Mouse (Mus musculus): Measurements from ENCODE around the gene Gm9195.

GRCm38 (mm10) chr14:72389696-72390095, 101.9 kb downstream of the Gm9195 start:
- no peak for TF ChIP-seq CTCF (IDR thresholded peaks at IDR 0.05; ENCODE audit: insufficient read depth, low read length)
- TF ChIP-seq POLR2A (IDR thresholded peaks at IDR 0.05; ENCODE audit: borderline replicate concordance, extremely low read depth, low read depth, low read length) = no peak

Measured in lung, adult 2 months (tissue).